Mouse (Mus musculus): ENCODE data around the gene Fgf9. TPM values are rescaled to one million over a fixed set of nuclear protein-coding genes. Genes with fewer than 3 reads are reported as not detected.

Gene Fgf9
- polyA plus RNA-seq, 1 experiment from 2014 or later: 10.5 TPM

- Histone ChIP-seq H3K27me3 (no peaks in the 10 kb centered on the region), H3K4me3 (no peak overlapping the region), H3K36me3 (no peaks in the 10 kb centered on the region), H3K27ac (no peak overlapping the region), H3K9me3 (no peaks in the 10 kb centered on the region), H3K4me1 (no peaks in the 10 kb centered on the region), H3K9ac (no peak overlapping the region), H3K4me2 (replicated peaks) (no peak overlapping the region)
- 84% methylated on average over 8 of the region's 8 CpGs for WGBS
- no peak for ATAC-seq (ENCODE audit: insufficient number of reproducible peaks, insufficient read depth, low FRiP score, low TSS enrichment)
Observed at GRCm38 (mm10) chr14:58099599-58099998, 29.3 kb downstream of the Fgf9 start.

GRCm38 (mm10) chr14:58101298-58101697 lies 31.0 kb downstream of the Fgf9 start:
- H3K27me3 ChIP-seq: no peaks in the 10 kb centered on the region
- no peak overlapping the region for H3K4me3 ChIP-seq
- H3K9me3 ChIP-seq: no peaks in the 10 kb centered on the region
- H3K27ac ChIP-seq: no peak overlapping the region
- no peaks in the 10 kb centered on the region for H3K36me3 ChIP-seq
- 18% methylated on average over 6 of the region's 6 CpGs for WGBS
- no peak overlapping the region for H3K4me2 ChIP-seq (replicated peaks)
- ATAC-seq (ENCODE audit: insufficient number of reproducible peaks, insufficient read depth, low FRiP score, low TSS enrichment): no peak
- H3K4me1 ChIP-seq: no peaks in the 10 kb centered on the region
- no peak overlapping the region for H3K9ac ChIP-seq

GRCm38 (mm10) chr14:58104266-58104665 lies 33.9 kb downstream of the Fgf9 start:
- Histone ChIP-seq H3K4me3 (no peak overlapping the region), H3K36me3 (no peaks in the 10 kb centered on the region), H3K27ac (no peak overlapping the region), H3K27me3 (no peaks in the 10 kb centered on the region), H3K4me2 (replicated peaks) (no peak overlapping the region), H3K9ac (no peak overlapping the region), H3K4me1 (no peaks in the 10 kb centered on the region), H3K9me3 (no peaks in the 10 kb centered on the region)
- ATAC-seq (ENCODE audit: insufficient number of reproducible peaks, insufficient read depth, low FRiP score, low TSS enrichment): no peak
- 58% methylated on average over 8 of the region's 8 CpGs for WGBS

GRCm38 (mm10) chr14:58105596-58105995 lies 35.2 kb downstream of the Fgf9 start:
- 76% methylated on average over 5 of the region's 5 CpGs for WGBS
- no peaks in the 10 kb centered on the region for H3K9me3 ChIP-seq

GRCm38 (mm10) chr14:58109601-58110000 lies 39.3 kb downstream of the Fgf9 start:
- H3K4me2 ChIP-seq (replicated peaks): no peak overlapping the region
- H3K27me3 ChIP-seq: no peaks in the 10 kb centered on the region
- ATAC-seq (ENCODE audit: insufficient number of reproducible peaks, insufficient read depth, low FRiP score, low TSS enrichment): no peak
- H3K36me3 ChIP-seq: no peaks in the 10 kb centered on the region
- no peak overlapping the region for H3K27ac ChIP-seq
- no peaks in the 10 kb centered on the region for H3K4me1 ChIP-seq
- no peaks in the 10 kb centered on the region for H3K9me3 ChIP-seq
- 92% methylated on average over 9 of the region's 9 CpGs for WGBS
- no peak overlapping the region for H3K4me3 ChIP-seq
- H3K9ac ChIP-seq: no peak overlapping the region

More at GRCm38 (mm10) chr14:58105596-58105995, 35.2 kb downstream of the Fgf9 start:
- no peak for ATAC-seq (ENCODE audit: insufficient number of reproducible peaks, insufficient read depth, low FRiP score, low TSS enrichment)
- H3K36me3 ChIP-seq: no peaks in the 10 kb centered on the region
- H3K4me3 ChIP-seq: no peak overlapping the region
- H3K27ac ChIP-seq: no peak overlapping the region
- H3K9ac ChIP-seq: no peak overlapping the region
- no peak overlapping the region for H3K4me2 ChIP-seq (replicated peaks)
- no peaks in the 10 kb centered on the region for H3K4me1 ChIP-seq
- no peaks in the 10 kb centered on the region for H3K27me3 ChIP-seq

GRCm38 (mm10) chr14:58111562-58111961 lies 41.2 kb downstream of the Fgf9 start:
- H3K27ac ChIP-seq: no peak overlapping the region
- no peak overlapping the region for H3K4me3 ChIP-seq
- no peaks in the 10 kb centered on the region for H3K36me3 ChIP-seq
- WGBS: 86% methylated on average over 10 of the region's 10 CpGs
- ATAC-seq (ENCODE audit: insufficient number of reproducible peaks, insufficient read depth, low FRiP score, low TSS enrichment): no peak
- no peak overlapping the region for H3K4me2 ChIP-seq (replicated peaks)
- H3K9me3 ChIP-seq: no peaks in the 10 kb centered on the region
- no peaks in the 10 kb centered on the region for H3K4me1 ChIP-seq
- H3K27me3 ChIP-seq: no peaks in the 10 kb centered on the region
- no peak overlapping the region for H3K9ac ChIP-seq

- 66% methylated on average over 3 of the region's 3 CpGs for WGBS
- H3K4me2 ChIP-seq (replicated peaks): no peak overlapping the region
- H3K27ac ChIP-seq: no peak overlapping the region
- H3K9ac ChIP-seq: no peak overlapping the region
- no peaks in the 10 kb centered on the region for H3K36me3 ChIP-seq
- no peak overlapping the region for H3K4me3 ChIP-seq
- H3K9me3 ChIP-seq: no peaks in the 10 kb centered on the region
- no peaks in the 10 kb centered on the region for H3K27me3 ChIP-seq
- no peaks in the 10 kb centered on the region for H3K4me1 ChIP-seq
- no peak for ATAC-seq (ENCODE audit: insufficient number of reproducible peaks, insufficient read depth, low FRiP score, low TSS enrichment)
Observed at GRCm38 (mm10) chr14:58112341-58112740, 42.0 kb downstream of the Fgf9 start.

- Histone ChIP-seq H3K9ac (no peak overlapping the region), H3K27ac (no peak overlapping the region), H3K9me3 (no peaks in the 10 kb centered on the region), H3K36me3 (no peaks in the 10 kb centered on the region), H3K4me2 (replicated peaks) (no peak overlapping the region), H3K4me1 (no peaks in the 10 kb centered on the region), H3K4me3 (no peak overlapping the region), H3K27me3 (no peaks in the 10 kb centered on the region)
- WGBS: 72% methylated on average over 6 of the region's 6 CpGs
- no peak for ATAC-seq (ENCODE audit: insufficient number of reproducible peaks, insufficient read depth, low FRiP score, low TSS enrichment)
Observed at GRCm38 (mm10) chr14:58113180-58113579, 42.8 kb downstream of the Fgf9 start.

GRCm38 (mm10) chr14:58114146-58114545 lies 43.8 kb downstream of the Fgf9 start:
- 89% methylated on average over 2 of the region's 2 CpGs for WGBS
- no peak overlapping the region for H3K4me3 ChIP-seq

GRCm38 (mm10) chr14:58124625-58125024 lies 54.3 kb downstream of the Fgf9 start:
- Histone ChIP-seq H3K4me2 (replicated peaks) (no peak overlapping the region), H3K4me1 (no peaks in the 10 kb centered on the region), H3K4me3 (no peak overlapping the region), H3K27me3 (no peaks in the 10 kb centered on the region), H3K27ac (no peak overlapping the region), H3K9me3 (no peaks in the 10 kb centered on the region; the same call in 1 of the 2 replicates), H3K36me3 (no peaks in the 10 kb centered on the region), H3K9ac (no peak overlapping the region)
- no peak for ATAC-seq (ENCODE audit: insufficient number of reproducible peaks, insufficient read depth, low FRiP score, low TSS enrichment)

More at GRCm38 (mm10) chr14:58114146-58114545, 43.8 kb downstream of the Fgf9 start:
- H3K27me3 ChIP-seq: no peaks in the 10 kb centered on the region
- no peaks in the 10 kb centered on the region for H3K36me3 ChIP-seq
- H3K4me2 ChIP-seq (replicated peaks): no peak overlapping the region
- no peak overlapping the region for H3K9ac ChIP-seq
- no peak for ATAC-seq (ENCODE audit: insufficient number of reproducible peaks, insufficient read depth, low FRiP score, low TSS enrichment)
- H3K9me3 ChIP-seq: no peaks in the 10 kb centered on the region
- no peaks in the 10 kb centered on the region for H3K4me1 ChIP-seq
- no peak overlapping the region for H3K27ac ChIP-seq

GRCm38 (mm10) chr14:58126508-58126907 lies 56.2 kb downstream of the Fgf9 start:
- H3K4me3 ChIP-seq: no peak overlapping the region
- no peak for ATAC-seq (ENCODE audit: insufficient number of reproducible peaks, insufficient read depth, low FRiP score, low TSS enrichment)
- no peaks in the 10 kb centered on the region for H3K27me3 ChIP-seq
- H3K4me2 ChIP-seq (replicated peaks): no peak overlapping the region
- H3K27ac ChIP-seq: no peak overlapping the region
- H3K9ac ChIP-seq: no peak overlapping the region
- WGBS: 88% methylated on average over 10 of the region's 10 CpGs
- H3K36me3 ChIP-seq: no peaks in the 10 kb centered on the region
- H3K4me1 ChIP-seq: no peaks in the 10 kb centered on the region
- H3K9me3 ChIP-seq: no peaks in the 10 kb centered on the region; the same call in 1 of the 2 replicates

- Histone ChIP-seq H3K9me3 (no peaks in the 10 kb centered on the region), H3K27me3 (no peaks in the 10 kb centered on the region), H3K27ac (no peak overlapping the region), H3K4me1 (no peaks in the 10 kb centered on the region), H3K4me2 (replicated peaks) (no peak overlapping the region), H3K4me3 (no peak overlapping the region), H3K36me3 (no peaks in the 10 kb centered on the region), H3K9ac (no peak overlapping the region)
- ATAC-seq (ENCODE audit: insufficient number of reproducible peaks, insufficient read depth, low FRiP score, low TSS enrichment): no peak
- WGBS: 83% methylated on average over 1 of the region's 1 CpGs
Observed at GRCm38 (mm10) chr14:58139506-58140055, 69.2 kb downstream of the Fgf9 start.
